22 mouse cellular contexts compared by ENCODE assay signal in genomic region chr6:47560846-47561245, GRCm38 (mm10). TPM values are rescaled to one million over a fixed set of nuclear protein-coding genes. Genes with fewer than 3 reads are reported as not detected.
DNase-seq lines count a peak whose midpoint lies in the region; TF ChIP-seq lines count a peak whose summit lies in the region.
"Had no signal": no experiment of that assay in that cellular context is flagged by ENCODE, and none has a peak within 500 bp of the region (broad histone marks: within the 10 kb centered on the region; RNA-seq: fewer than 3 reads in every experiment).

No protein-coding gene starts in this region.

- peak; percentile 53 for DNase-seq in A20 (ENCODE audit: low read depth, low spot score)
- peak; percentile 49 for DNase-seq in CD4-positive, CD25-positive, alpha-beta regulatory T cell, adult 2 months (ENCODE audit: low read depth, low spot score)
- DNase-seq in MEL-GATA-1-ER (ENCODE audit: extremely low read depth, low read depth) = peak; percentile 39
- peak; percentile 26 for DNase-seq in naive thymus-derived CD4-positive, alpha-beta T cell, adult 2 months (ENCODE audit: low read depth)
- DNase-seq in thymus, adult 2 months = no peak
- DNase-seq in cerebellum, adult 18-20 months = no peak
- DNase-seq in right cerebral cortex, postnatal 14 days = no peak
- DNase-seq: adrenal gland, postnatal 25 days; cerebellum, adult 11-12 months; gastrocnemius, postnatal 10 days; heart, postnatal 36 days; kidney, adult 11 months; layer of hippocampus, adult 9-11 months; thymus, adult 18-20 months; thymus, postnatal 36 days had no signal

- 93% methylated on average over 2 of the region's 2 CpGs for WGBS in thymus, adult 2 months

- no peak for TF ChIP-seq POLR2A in thymus, adult 2 months (IDR thresholded peaks at IDR 0.05; ENCODE audit: control insufficient read depth, extremely low read depth, insufficient read depth, low read length, poor library complexity)

- H3K4me3 ChIP-seq in thymus, adult 2 months (ENCODE audit: control insufficient read depth, insufficient read depth, low read length) = no peak overlapping the region
- H3K4me3 ChIP-seq: forebrain, embryonic 13.5 days; hindbrain, embryonic 12.5 days; limb, embryonic 13.5 days; lung, embryonic 15.5 days; neural tube, embryonic 12.5 days had no signal

- H3K27me3 ChIP-seq in thymus, adult 2 months (ENCODE audit: control insufficient read depth, insufficient read depth, low read length) = no peaks in the 10 kb centered on the region; the same call in 1 of the 2 replicates
- H3K27me3 ChIP-seq: forebrain, embryonic 13.5 days; hindbrain, embryonic 12.5 days; limb, embryonic 13.5 days; lung, embryonic 15.5 days; neural tube, embryonic 12.5 days had no signal

- no peak overlapping the region for H3K27ac ChIP-seq in thymus, adult 2 months (ENCODE audit: control insufficient read depth, insufficient read depth, low read length)
- H3K27ac ChIP-seq: forebrain, embryonic 13.5 days; hindbrain, embryonic 12.5 days; hindbrain, postnatal 0 days; limb, embryonic 13.5 days; liver, embryonic 14.5 days; lung, embryonic 15.5 days; neural tube, embryonic 12.5 days had no signal

- peaks cover 36% of the 10 kb centered on the region for H3K36me3 ChIP-seq in thymus, adult 2 months (ENCODE audit: control insufficient read depth, insufficient read depth, low read length)

- H3K4me1 ChIP-seq in thymus, adult 2 months (replicated peaks; ENCODE audit: control insufficient read depth, insufficient read depth, low read length) = no peaks in the 10 kb centered on the region
- H3K4me1 ChIP-seq: forebrain, embryonic 13.5 days; hindbrain, embryonic 12.5 days; limb, embryonic 13.5 days; lung, embryonic 15.5 days; neural tube, embryonic 12.5 days had no signal

- TF ChIP-seq CTCF in thymus, adult 2 months (IDR thresholded peaks at IDR 0.05; ENCODE audit: borderline replicate concordance, control insufficient read depth, extremely low read depth, insufficient read depth, low read length, poor library complexity) = no peak

RNA-seq across cellular contexts. Expression of gene Ezh2, which starts 34.3 kb away (rescaled TPM):
- 56.3 and 70.2 TPM in 2 replicates for polyA plus RNA-seq in thymus, adult 2 months (2012; rRNA removed)

Comparison
In these comparisons a context has a peak if more than half of its experiments do, and no peak if none do; other contexts are left out.
1. DNase-seq: peak in A20 (single experiment), CD4-positive, CD25-positive, alpha-beta regulatory T cell, adult 2 months (single experiment), MEL-GATA-1-ER (single experiment) and naive thymus-derived CD4-positive, alpha-beta T cell, adult 2 months (single experiment); none in thymus, adult 2 months (single experiment), cerebellum, adult 18-20 months (0 of 2) and right cerebral cortex, postnatal 14 days (single experiment).